Mouse (Mus musculus): ENCODE measurements around the gene Olfr707. TPM values are rescaled to one million over a fixed set of nuclear protein-coding genes. Genes with fewer than 3 reads are reported as not detected.
"Not testable (repeated sequence)": the region's sequence is repeated elsewhere in the genome, so short reads cannot be mapped to it uniquely, and the experiment has no call there.

Gene Olfr707
- not detected in 2 replicates for polyA plus RNA-seq (2015; fragmentation: Nextera tagmentation; extraction: Ambion mirVana)

DNA sequence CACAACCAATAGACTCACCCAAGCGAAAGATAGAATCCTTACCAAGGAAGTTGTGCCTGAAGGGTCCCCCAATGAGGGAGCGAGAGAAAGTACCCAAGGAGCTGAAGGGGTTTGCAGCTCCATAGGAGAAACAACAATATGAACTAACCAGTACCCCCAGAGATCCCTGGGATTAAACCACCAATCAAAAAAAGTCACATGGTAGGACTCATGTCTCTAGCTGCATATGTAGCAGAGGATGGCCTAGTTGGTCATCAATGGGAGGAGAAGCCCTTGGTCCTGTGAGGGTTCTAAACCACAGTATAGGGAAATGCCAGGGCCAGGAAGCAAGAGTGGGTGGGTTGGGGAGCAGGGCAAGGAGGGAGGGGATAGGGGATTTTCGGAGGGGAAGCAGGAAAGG is at the start of gene Olfr707:
Olfr707 (minus strand) TSS at position 101 of the 400 bp plus-strand sequence.
- H3K9me3 ChIP-seq (replicated peaks; ENCODE audit: control insufficient read depth, low read length); H3K36me3 ChIP-seq (ENCODE audit: control insufficient read depth, insufficient read depth); H3K27me3 ChIP-seq (ENCODE audit: control insufficient read depth, insufficient read depth, low read length); H3K4me2 ChIP-seq (ENCODE audit: low read depth, low read length); H3K27ac ChIP-seq (ENCODE audit: low read length); ATAC-seq (replicated peaks; ENCODE audit: extremely low read depth, insufficient read depth, low FRiP score); H3K4me3 ChIP-seq (ENCODE audit: low read length); H3K4me1 ChIP-seq (ENCODE audit: control insufficient read depth, insufficient read depth, low read length); H3K9ac ChIP-seq (ENCODE audit: low read length): not testable (repeated sequence)
- WGBS = 72% methylated on average over 3 of the region's 3 CpGs

DNA sequence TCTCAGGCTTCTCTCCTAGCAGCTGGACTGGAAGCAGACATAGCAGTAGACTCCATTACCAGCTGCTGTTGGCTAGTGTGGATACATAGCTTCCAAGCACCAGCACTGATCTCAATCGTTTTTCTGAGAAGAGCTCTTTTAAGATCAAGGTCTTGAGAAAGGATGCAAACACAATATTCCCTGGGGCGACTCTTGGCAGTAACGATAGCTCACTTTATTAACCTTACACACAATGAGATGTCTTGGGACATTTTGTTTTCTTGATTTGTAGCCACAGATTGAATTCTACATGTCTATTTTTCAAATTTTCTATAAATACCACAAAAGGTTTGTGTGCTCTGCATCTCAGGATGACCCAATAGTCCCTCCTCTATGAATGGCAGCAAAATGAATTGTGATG is 47.2 kb upstream of the Olfr707 start, which contains the start of gene Olfr710:
Olfr710 (minus strand) TSS at position 101 of the 400 bp plus-strand sequence.
- WGBS = 60% methylated on average over 3 of the region's 3 CpGs
- no peak within 1 kb of the TSS for H3K4me3 ChIP-seq (ENCODE audit: low read length)
- H3K27me3 ChIP-seq (ENCODE audit: control insufficient read depth, insufficient read depth, low read length) = no peaks in the 10 kb centered on the region
- ATAC-seq (replicated peaks; ENCODE audit: extremely low read depth, insufficient read depth, low FRiP score) = no peak
- H3K36me3 ChIP-seq (ENCODE audit: control insufficient read depth, insufficient read depth) = no peaks in the 10 kb centered on the region
- no peak within 1 kb of the TSS for H3K9ac ChIP-seq (ENCODE audit: low read length)
- H3K4me1 ChIP-seq (ENCODE audit: control insufficient read depth, insufficient read depth, low read length) = no peaks in the 10 kb centered on the region
- H3K9me3 ChIP-seq (replicated peaks; ENCODE audit: control insufficient read depth, low read length) = no peaks in the 10 kb centered on the region
- H3K27ac ChIP-seq (ENCODE audit: low read length) = no peak within 1 kb of the TSS
- H3K4me2 ChIP-seq (ENCODE audit: low read depth, low read length) = no peak within 1 kb of the TSS

- ATAC-seq (replicated peaks; ENCODE audit: extremely low read depth, insufficient read depth, low FRiP score) = no peak
- Histone ChIP-seq H3K4me3 (ENCODE audit: low read length) (no peak within 1 kb of the TSS), H3K4me2 (ENCODE audit: low read depth, low read length) (no peak within 1 kb of the TSS), H3K27ac (ENCODE audit: low read length) (no peak within 1 kb of the TSS), H3K9ac (ENCODE audit: low read length) (no peak within 1 kb of the TSS), H3K4me1 (ENCODE audit: control insufficient read depth, insufficient read depth, low read length) (no peaks in the 10 kb centered on the region), H3K36me3 (ENCODE audit: control insufficient read depth, insufficient read depth) (no peaks in the 10 kb centered on the region), H3K27me3 (ENCODE audit: control insufficient read depth, insufficient read depth, low read length) (no peaks in the 10 kb centered on the region), H3K9me3 (replicated peaks; ENCODE audit: control insufficient read depth, low read length) (no peaks in the 10 kb centered on the region; the same call in 1 of the 2 replicates)
Observed at GRCm38 (mm10) chr7:106932119-106932518, 31.1 kb upstream of the Olfr707 start, which contains the start of gene Olfr709-ps1. TSS of gene Olfr709-ps1 (minus strand) at chr7:106932219.

DNA sequence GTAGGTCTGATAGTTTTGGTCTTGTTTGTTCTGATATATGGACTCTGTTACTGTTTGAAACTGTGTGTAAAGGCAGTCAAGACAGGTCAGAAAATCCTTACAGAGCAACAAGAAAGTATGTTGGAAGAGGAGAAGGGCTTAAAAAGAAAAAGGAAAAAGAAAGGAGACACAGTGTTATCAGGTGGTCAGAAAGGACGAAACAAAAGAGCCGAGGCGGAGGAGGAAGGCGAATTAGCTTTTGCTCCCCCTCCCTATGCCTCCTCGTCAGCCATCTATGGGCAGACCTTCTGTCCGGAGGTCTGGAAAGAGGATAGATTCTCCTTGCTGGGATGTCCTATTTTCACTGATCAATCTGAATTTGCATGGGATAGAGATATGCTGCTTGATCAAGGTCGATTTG is 19.9 kb upstream of the Olfr707 start:
- H3K36me3 ChIP-seq (ENCODE audit: control insufficient read depth, insufficient read depth); H3K9ac ChIP-seq (ENCODE audit: low read length); H3K4me1 ChIP-seq (ENCODE audit: control insufficient read depth, insufficient read depth, low read length); H3K4me2 ChIP-seq (ENCODE audit: low read depth, low read length); H3K9me3 ChIP-seq (replicated peaks; ENCODE audit: control insufficient read depth, low read length); H3K27me3 ChIP-seq (ENCODE audit: control insufficient read depth, insufficient read depth, low read length); ATAC-seq (replicated peaks; ENCODE audit: extremely low read depth, insufficient read depth, low FRiP score); H3K27ac ChIP-seq (ENCODE audit: low read length); H3K4me3 ChIP-seq (ENCODE audit: low read length): not testable (repeated sequence)
- 70% methylated on average over 2 of the region's 7 CpGs for WGBS

DNA sequence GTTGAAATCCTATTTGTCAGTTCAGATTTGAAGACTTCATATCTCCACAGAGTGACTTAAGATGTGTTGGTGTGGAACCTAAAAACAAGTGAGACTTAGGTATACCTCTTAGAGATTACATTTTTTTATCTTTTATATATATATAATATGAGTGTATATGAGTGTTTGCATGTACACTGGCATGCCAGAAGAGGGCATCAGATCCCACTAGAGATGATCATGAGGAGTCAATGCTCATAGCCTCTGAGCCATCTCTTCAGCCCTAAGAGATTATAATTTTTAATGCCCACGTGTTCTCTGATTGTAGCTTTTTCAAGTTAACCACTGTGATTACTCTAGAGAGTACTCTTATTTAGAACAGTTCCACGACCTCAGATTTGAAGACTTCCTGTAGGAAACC is 6.6 kb upstream of the Olfr707 start, which contains the start of gene Olfr1532-ps1:
Olfr1532-ps1 (plus strand) TSS at position 326 of the 400 bp plus-strand sequence.
- ATAC-seq (replicated peaks; ENCODE audit: extremely low read depth, insufficient read depth, low FRiP score) = no peak
- 45% methylated on average over 2 of the region's 2 CpGs for WGBS

DNA sequence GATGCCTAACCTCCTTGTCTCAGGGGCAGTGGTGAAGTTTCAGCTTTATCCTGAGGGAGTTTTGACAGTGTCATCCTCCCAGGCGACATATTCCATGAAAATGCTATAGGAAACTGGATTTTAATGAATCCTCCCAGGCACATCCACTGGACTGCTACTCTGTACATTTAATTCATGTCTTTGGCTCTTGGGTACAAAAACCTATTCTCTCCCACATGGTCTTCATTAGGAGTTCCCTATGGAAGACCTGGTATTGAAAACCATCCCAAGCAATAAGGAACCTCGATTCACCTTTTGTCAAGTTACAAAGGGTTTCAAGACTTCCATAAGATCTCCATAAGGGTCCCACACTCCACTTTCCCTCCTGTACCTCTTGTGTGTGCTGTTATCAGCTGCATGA is 13.0 kb downstream of the Olfr707 start, which contains the start of gene Olfr706:
Olfr706 (minus strand) TSS at position 101 of the 400 bp plus-strand sequence.
- Histone ChIP-seq H3K36me3 (ENCODE audit: control insufficient read depth, insufficient read depth) (no peaks in the 10 kb centered on the region), H3K4me3 (ENCODE audit: low read length) (no peak within 1 kb of the TSS), H3K27me3 (ENCODE audit: control insufficient read depth, insufficient read depth, low read length) (no peaks in the 10 kb centered on the region), H3K4me2 (ENCODE audit: low read depth, low read length) (no peak within 1 kb of the TSS), H3K4me1 (ENCODE audit: control insufficient read depth, insufficient read depth, low read length) (no peaks in the 10 kb centered on the region), H3K9me3 (replicated peaks; ENCODE audit: control insufficient read depth, low read length) (no peaks in the 10 kb centered on the region), H3K27ac (ENCODE audit: low read length) (no peak within 1 kb of the TSS), H3K9ac (ENCODE audit: low read length) (no peak within 1 kb of the TSS)
- WGBS = 63% methylated on average over 2 of the region's 2 CpGs
- ATAC-seq (replicated peaks; ENCODE audit: extremely low read depth, insufficient read depth, low FRiP score) = no peak

More for the DNA sequence above, 6.6 kb upstream of the Olfr707 start, which contains the start of gene Olfr1532-ps1:
- Histone ChIP-seq H3K4me3 (ENCODE audit: low read length) (no peak within 1 kb of the TSS), H3K4me2 (ENCODE audit: low read depth, low read length) (no peak within 1 kb of the TSS), H3K27ac (ENCODE audit: low read length) (no peak within 1 kb of the TSS), H3K4me1 (ENCODE audit: control insufficient read depth, insufficient read depth, low read length) (no peaks in the 10 kb centered on the region), H3K36me3 (ENCODE audit: control insufficient read depth, insufficient read depth) (no peaks in the 10 kb centered on the region), H3K27me3 (ENCODE audit: control insufficient read depth, insufficient read depth, low read length) (no peaks in the 10 kb centered on the region), H3K9me3 (replicated peaks; ENCODE audit: control insufficient read depth, low read length) (0 out of 2 replicates have a peak, but pooled peaks cover 2% of the 10 kb centered on the region), H3K9ac (ENCODE audit: low read length) (no peak within 1 kb of the TSS)

DNA sequence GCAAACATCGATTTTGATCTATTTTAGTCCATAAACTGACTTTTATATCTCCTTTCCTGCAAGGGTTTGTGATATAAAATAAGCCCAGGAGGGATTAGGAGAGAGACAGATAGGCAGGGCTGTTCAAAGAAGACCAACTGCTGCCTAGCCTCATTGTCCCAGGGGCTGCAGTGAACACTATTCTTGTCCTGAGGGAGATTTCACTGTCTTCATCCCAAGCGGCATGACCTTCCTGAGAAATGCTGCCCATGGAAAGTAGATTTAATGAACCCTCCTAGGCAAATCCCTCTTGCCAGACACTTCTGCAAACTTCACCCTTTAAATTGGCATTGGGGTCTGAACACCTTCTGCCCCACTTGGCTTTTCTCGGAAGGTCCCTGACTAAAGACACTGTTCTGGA is 24.2 kb downstream of the Olfr707 start, which contains the start of gene Olfr705:
Olfr705 (minus strand) TSS at position 101 of the 400 bp plus-strand sequence.
- no peak within 1 kb of the TSS for H3K4me2 ChIP-seq (ENCODE audit: low read depth, low read length)
- no peak within 1 kb of the TSS for H3K9ac ChIP-seq (ENCODE audit: low read length)
- H3K27me3 ChIP-seq (ENCODE audit: control insufficient read depth, insufficient read depth, low read length) = no peaks in the 10 kb centered on the region
- no peaks in the 10 kb centered on the region for H3K36me3 ChIP-seq (ENCODE audit: control insufficient read depth, insufficient read depth)
- no peaks in the 10 kb centered on the region for H3K4me1 ChIP-seq (ENCODE audit: control insufficient read depth, insufficient read depth, low read length)
- 68% methylated on average over 3 of the region's 3 CpGs for WGBS
- ATAC-seq (replicated peaks; ENCODE audit: extremely low read depth, insufficient read depth, low FRiP score) = no peak
- no peak within 1 kb of the TSS for H3K4me3 ChIP-seq (ENCODE audit: low read length)
- no peak within 1 kb of the TSS for H3K27ac ChIP-seq (ENCODE audit: low read length)
- H3K9me3 ChIP-seq (replicated peaks; ENCODE audit: control insufficient read depth, low read length) = no peaks in the 10 kb centered on the region

- H3K27me3 ChIP-seq (ENCODE audit: control insufficient read depth, insufficient read depth, low read length) = no peaks in the 10 kb centered on the region
Observed at GRCm38 (mm10) chr7:106862885-106863284, 38.2 kb downstream of the Olfr707 start, which contains the start of gene Olfr704. TSS of gene Olfr704 (plus strand) at chr7:106863185.

GRCm38 (mm10) chr7:106843060-106843459 is 58.0 kb downstream of the Olfr707 start, which contains the start of gene Olfr703:
TSS of gene Olfr703 (plus strand) at chr7:106843360.
- H3K27me3 ChIP-seq (ENCODE audit: control insufficient read depth, insufficient read depth, low read length) = no peaks in the 10 kb centered on the region

More at GRCm38 (mm10) chr7:106862885-106863284, 38.2 kb downstream of the Olfr707 start, which contains the start of gene Olfr704:
- Histone ChIP-seq H3K36me3 (ENCODE audit: control insufficient read depth, insufficient read depth) (no peaks in the 10 kb centered on the region), H3K4me1 (ENCODE audit: control insufficient read depth, insufficient read depth, low read length) (no peaks in the 10 kb centered on the region), H3K9me3 (replicated peaks; ENCODE audit: control insufficient read depth, low read length) (no peaks in the 10 kb centered on the region; the same call in 1 of the 2 replicates), H3K4me2 (ENCODE audit: low read depth, low read length) (no peak within 1 kb of the TSS), H3K27ac (ENCODE audit: low read length) (no peak within 1 kb of the TSS), H3K9ac (ENCODE audit: low read length) (no peak within 1 kb of the TSS), H3K4me3 (ENCODE audit: low read length) (no peak within 1 kb of the TSS)
- no peak for ATAC-seq (replicated peaks; ENCODE audit: extremely low read depth, insufficient read depth, low FRiP score)

More at GRCm38 (mm10) chr7:106843060-106843459, 58.0 kb downstream of the Olfr707 start, which contains the start of gene Olfr703:
- WGBS = 61% methylated on average over 2 of the region's 2 CpGs
- no peaks in the 10 kb centered on the region for H3K9me3 ChIP-seq (replicated peaks; ENCODE audit: control insufficient read depth, low read length)
- H3K4me1 ChIP-seq (ENCODE audit: control insufficient read depth, insufficient read depth, low read length) = no peaks in the 10 kb centered on the region
- no peaks in the 10 kb centered on the region for H3K36me3 ChIP-seq (ENCODE audit: control insufficient read depth, insufficient read depth)
- no peak for ATAC-seq (replicated peaks; ENCODE audit: extremely low read depth, insufficient read depth, low FRiP score)
- no peak within 1 kb of the TSS for H3K4me2 ChIP-seq (ENCODE audit: low read depth, low read length)
- no peak within 1 kb of the TSS for H3K27ac ChIP-seq (ENCODE audit: low read length)
- H3K9ac ChIP-seq (ENCODE audit: low read length) = no peak within 1 kb of the TSS
- no peak within 1 kb of the TSS for H3K4me3 ChIP-seq (ENCODE audit: low read length)

Measured in heart, embryonic 16.5 days (tissue).